Mouse (Mus musculus) neural tube, embryonic 12.5 days (tissue): ENCODE results near the gene Gm20388. TPM values are rescaled to one million over a fixed set of nuclear protein-coding genes. Genes with fewer than 3 reads are reported as not detected.

Experiments used
- ATAC-seq: fragments of 200-750 bp; cut with Nextera tagmentation; 2 replicates; pipeline ENCODE4 v1.8.0; 2017; ENCODE audit warnings: low read depth, mild to moderate bottlenecking, moderate TSS enrichment, moderate library complexity; ENCODE audit not compliant: low FRiP score
- H3K27ac ChIP-seq: fragments of 300-500 bp; sonication (generic); 2 replicates; pipeline ENCODE4 v1.5.1; 2016
- H3K27me3 ChIP-seq: fragments of 300-500 bp; sonication (generic); replicated peaks from 2 replicates; pipeline ENCODE4 v1.6.1; 2016; ENCODE audit warnings: mild to moderate bottlenecking
- H3K36me3 ChIP-seq: fragments of 300-500 bp; sonication (generic); 2 replicates; pipeline ENCODE4 v1.6.1; 2016; ENCODE audit warnings: mild to moderate bottlenecking
- H3K4me1 ChIP-seq: fragments of 300-500 bp; sonication (generic); 2 replicates; pipeline ENCODE4 v1.6.1; 2016
- H3K4me2 ChIP-seq: fragments of 300-500 bp; sonication (generic); replicated peaks from 2 replicates; pipeline ENCODE4 v1.6.1; 2016; ENCODE audit warnings: mild to moderate bottlenecking
- H3K4me3 ChIP-seq: fragments of 300-500 bp; sonication (generic); 2 replicates; pipeline ENCODE4 v1.5.1; 2016
- H3K9ac ChIP-seq: fragments of 300-500 bp; sonication (generic); 2 replicates; pipeline ENCODE4 v1.6.1; 2016; ENCODE audit warnings: mild to moderate bottlenecking
- H3K9me3 ChIP-seq: fragments of 300-500 bp; sonication (generic); 2 replicates; pipeline ENCODE4 v1.6.1; 2016; ENCODE audit warnings: mild to moderate bottlenecking
- WGBS: fragments of 180-500 bp; shearing (Covaris S2); methylation state at CpG from one replicate; pipeline ENCODE4 v1.1.7; 2016; 5-methylcytosine and 5-hydroxymethylcytosine counted together
- polyA plus RNA-seq: library from polyadenylated mRNA; unstranded; fragments of >200 nt; fragmentation: Nextera tagmentation; extraction: Ambion mirVana; gene quantifications from 2 replicates; pipeline ENCODE4 v1.2.1, GENCODE M21; 2016

The Gm20388 gene
- polyA plus RNA-seq, 1 experiment from 2014 or later = not detected

- H3K36me3 ChIP-seq = no peaks in the 10 kb centered on the region
- no peaks in the 10 kb centered on the region for H3K9me3 ChIP-seq
- WGBS = under 1% methylated on average over 48 of the region's 48 CpGs
- ATAC-seq = peak; percentile 38
- no peaks in the 10 kb centered on the region for H3K27me3 ChIP-seq
- H3K27ac ChIP-seq = peak overlapping the region; percentile 37; the same call in 1 of the 2 replicates
- peak overlapping the region; percentile 82 for H3K4me3 ChIP-seq
- peaks cover 10% of the 10 kb centered on the region for H3K4me1 ChIP-seq
- H3K4me2 ChIP-seq = peak overlapping the region; percentile 96
- peak overlapping the region; percentile 80 for H3K9ac ChIP-seq
Measured at GRCm38 (mm10) chr8:123982291-123982793, 4071.7 kb downstream of the Gm20388 start.

- peaks cover 10% of the 10 kb centered on the region for H3K4me1 ChIP-seq
- H3K27ac ChIP-seq = peak within 1 kb of the TSS; percentile 37; the same call in 1 of the 2 replicates
- ATAC-seq = peak; percentile 90
- peak within 1 kb of the TSS; percentile 96 for H3K4me2 ChIP-seq
- H3K9me3 ChIP-seq = no peaks in the 10 kb centered on the region
- WGBS = under 1% methylated on average over 55 of the region's 56 CpGs
- no peaks in the 10 kb centered on the region for H3K36me3 ChIP-seq
- no peaks in the 10 kb centered on the region for H3K27me3 ChIP-seq
- H3K4me3 ChIP-seq = peak within 1 kb of the TSS; percentile 82
- peak within 1 kb of the TSS; percentile 80 for H3K9ac ChIP-seq
Measured at GRCm38 (mm10) chr8:123982826-123983400, 4072.3 kb downstream of the Gm20388 start, which contains the start of gene Abcb10. Gene Abcb10 (minus strand): TSS chr8:123983122.

GRCm38 (mm10) chr8:123988605-123989038 lies 4078.0 kb downstream of the Gm20388 start:
- Histone ChIP-seq H3K27me3 (no peaks in the 10 kb centered on the region), H3K4me1 (no peaks in the 10 kb centered on the region), H3K27ac (no peak overlapping the region), H3K4me2 (no peak overlapping the region), H3K9ac (no peak overlapping the region), H3K36me3 (peaks cover 3% of the 10 kb centered on the region; the same call in 1 of the 2 replicates), H3K4me3 (no peak overlapping the region), H3K9me3 (no peaks in the 10 kb centered on the region)
- 81% methylated on average over 6 of the region's 6 CpGs for WGBS
- ATAC-seq = no peak

- Histone ChIP-seq H3K4me3 (no peak overlapping the region), H3K27ac (no peak overlapping the region), H3K27me3 (no peaks in the 10 kb centered on the region), H3K9ac (no peak overlapping the region), H3K9me3 (no peaks in the 10 kb centered on the region), H3K4me2 (no peak overlapping the region), H3K36me3 (peaks cover 3% of the 10 kb centered on the region; the same call in 1 of the 2 replicates), H3K4me1 (no peaks in the 10 kb centered on the region)
- 82% methylated on average over 7 of the region's 7 CpGs for WGBS
- no peak for ATAC-seq
Measured at GRCm38 (mm10) chr8:123989128-123989527, 4078.5 kb downstream of the Gm20388 start.

GRCm38 (mm10) chr8:123990277-123991049 lies 4079.8 kb downstream of the Gm20388 start:
- Histone ChIP-seq H3K4me3 (no peak overlapping the region), H3K9me3 (no peaks in the 10 kb centered on the region), H3K27ac (no peak overlapping the region), H3K4me1 (no peaks in the 10 kb centered on the region), H3K9ac (no peak overlapping the region), H3K27me3 (no peaks in the 10 kb centered on the region), H3K36me3 (peaks cover 3% of the 10 kb centered on the region; the same call in 1 of the 2 replicates), H3K4me2 (no peak overlapping the region)
- WGBS = 89% methylated on average over 13 of the region's 13 CpGs
- no peak for ATAC-seq

- Histone ChIP-seq H3K4me1 (no peaks in the 10 kb centered on the region), H3K4me3 (no peak overlapping the region), H3K36me3 (peaks cover 15% of the 10 kb centered on the region), H3K27me3 (no peaks in the 10 kb centered on the region), H3K9me3 (no peaks in the 10 kb centered on the region), H3K4me2 (no peak overlapping the region), H3K27ac (no peak overlapping the region), H3K9ac (no peak overlapping the region)
- 87% methylated on average over 8 of the region's 8 CpGs for WGBS
- ATAC-seq = no peak
Measured at GRCm38 (mm10) chr8:123992587-123992986, 4081.9 kb downstream of the Gm20388 start.

GRCm38 (mm10) chr8:123993597-123993996 lies 4083.0 kb downstream of the Gm20388 start:
- Histone ChIP-seq H3K4me2 (no peak overlapping the region), H3K9ac (no peak overlapping the region), H3K9me3 (no peaks in the 10 kb centered on the region), H3K4me1 (no peaks in the 10 kb centered on the region), H3K36me3 (peaks cover 15% of the 10 kb centered on the region), H3K4me3 (no peak overlapping the region), H3K27ac (no peak overlapping the region), H3K27me3 (no peaks in the 10 kb centered on the region)
- WGBS = 93% methylated on average over 5 of the region's 5 CpGs
- ATAC-seq = no peak

GRCm38 (mm10) chr8:123993997-123994396 lies 4083.4 kb downstream of the Gm20388 start:
- Histone ChIP-seq H3K4me1 (no peaks in the 10 kb centered on the region), H3K27me3 (no peaks in the 10 kb centered on the region), H3K9ac (no peak overlapping the region), H3K4me3 (no peak overlapping the region), H3K9me3 (no peaks in the 10 kb centered on the region), H3K27ac (no peak overlapping the region), H3K36me3 (peaks cover 15% of the 10 kb centered on the region), H3K4me2 (no peak overlapping the region)
- no peak for ATAC-seq
- 96% methylated on average over 3 of the region's 3 CpGs for WGBS

GRCm38 (mm10) chr8:123999568-123999967 lies 4088.9 kb downstream of the Gm20388 start:
- no peak overlapping the region for H3K4me3 ChIP-seq
- no peaks in the 10 kb centered on the region for H3K4me1 ChIP-seq
- no peak overlapping the region for H3K4me2 ChIP-seq
- H3K9me3 ChIP-seq = no peaks in the 10 kb centered on the region
- ATAC-seq = no peak
- H3K27me3 ChIP-seq = no peaks in the 10 kb centered on the region
- no peak overlapping the region for H3K27ac ChIP-seq
- H3K36me3 ChIP-seq = peaks cover 54% of the 10 kb centered on the region
- WGBS = 93% methylated on average over 2 of the region's 2 CpGs
- no peak overlapping the region for H3K9ac ChIP-seq

- Histone ChIP-seq H3K36me3 (peaks cover 72% of the 10 kb centered on the region), H3K27ac (no peak overlapping the region), H3K27me3 (no peaks in the 10 kb centered on the region), H3K9me3 (no peaks in the 10 kb centered on the region), H3K4me2 (no peak overlapping the region), H3K4me1 (no peaks in the 10 kb centered on the region), H3K4me3 (no peak overlapping the region), H3K9ac (no peak overlapping the region)
- no peak for ATAC-seq
- WGBS = 97% methylated on average over 10 of the region's 10 CpGs
Measured at GRCm38 (mm10) chr8:124002546-124003108, 4092.0 kb downstream of the Gm20388 start.

GRCm38 (mm10) chr8:124007829-124008228 lies 4097.2 kb downstream of the Gm20388 start:
- WGBS = 69% methylated on average over 6 of the region's 6 CpGs
- ATAC-seq = no peak
- H3K9ac ChIP-seq = no peak overlapping the region
- H3K27ac ChIP-seq = no peak overlapping the region
- H3K4me2 ChIP-seq = no peak overlapping the region
- H3K4me1 ChIP-seq = no peaks in the 10 kb centered on the region
- H3K4me3 ChIP-seq = no peak overlapping the region
- H3K9me3 ChIP-seq = no peaks in the 10 kb centered on the region
- peaks cover 70% of the 10 kb centered on the region for H3K36me3 ChIP-seq
- H3K27me3 ChIP-seq = no peaks in the 10 kb centered on the region

- Histone ChIP-seq H3K4me3 (no peak overlapping the region), H3K27me3 (no peaks in the 10 kb centered on the region), H3K36me3 (peaks cover 33% of the 10 kb centered on the region), H3K27ac (no peak overlapping the region), H3K4me2 (no peak overlapping the region), H3K4me1 (no peaks in the 10 kb centered on the region), H3K9ac (no peak overlapping the region), H3K9me3 (no peaks in the 10 kb centered on the region)
- 94% methylated on average over 3 of the region's 3 CpGs for WGBS
- no peak for ATAC-seq
Measured at GRCm38 (mm10) chr8:124011580-124011979, 4100.9 kb downstream of the Gm20388 start.
